Mouse (Mus musculus): ENCODE measurements at regions not wholly inside any gene's neighbourhood (a gene's known extent, or its start where the extent isn't known, plus 50 kb on each side); places are given as distances from the start of the nearest gene placed in this dataset.

DNA sequence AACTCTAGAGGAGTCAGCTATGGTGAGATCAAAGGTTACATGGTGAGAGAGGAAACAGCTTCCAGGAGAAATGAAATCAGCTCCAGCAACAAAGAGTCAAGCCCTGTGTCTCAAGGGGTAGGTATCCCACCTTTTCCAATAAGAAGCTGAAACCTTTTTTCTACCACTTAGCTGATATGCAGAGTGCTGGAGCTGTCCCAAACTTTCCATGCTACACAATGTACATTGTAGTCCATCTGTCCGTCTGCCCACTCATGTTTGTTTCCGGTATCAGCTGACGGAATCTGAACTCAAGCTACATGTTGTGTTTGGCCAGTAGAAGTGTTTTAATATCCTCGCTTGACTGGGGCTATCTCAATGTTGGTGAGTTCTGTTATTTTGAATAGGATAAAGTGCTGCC is 83.6 kb upstream of the Ngf start:
- H3K4me3 ChIP-seq, result no peak overlapping the region
- DNase-seq (ENCODE audit: low spot score), result no peak
- H3K27me3 ChIP-seq (replicated peaks; ENCODE audit: low read depth, poor library complexity, severe bottlenecking), result no peaks in the 10 kb centered on the region
- 93% methylated on average over 4 of the region's 4 CpGs for whole genome bisulfite sequencing
- no peaks in the 10 kb centered on the region for H3K9me3 ChIP-seq
- H3K4me1 ChIP-seq, result peaks cover 4% of the 10 kb centered on the region; the same call in 1 of the 2 replicates
- no peaks in the 10 kb centered on the region for H3K36me3 ChIP-seq (replicated peaks)
- H3K27ac ChIP-seq (replicated peaks), result no peak overlapping the region

DNA sequence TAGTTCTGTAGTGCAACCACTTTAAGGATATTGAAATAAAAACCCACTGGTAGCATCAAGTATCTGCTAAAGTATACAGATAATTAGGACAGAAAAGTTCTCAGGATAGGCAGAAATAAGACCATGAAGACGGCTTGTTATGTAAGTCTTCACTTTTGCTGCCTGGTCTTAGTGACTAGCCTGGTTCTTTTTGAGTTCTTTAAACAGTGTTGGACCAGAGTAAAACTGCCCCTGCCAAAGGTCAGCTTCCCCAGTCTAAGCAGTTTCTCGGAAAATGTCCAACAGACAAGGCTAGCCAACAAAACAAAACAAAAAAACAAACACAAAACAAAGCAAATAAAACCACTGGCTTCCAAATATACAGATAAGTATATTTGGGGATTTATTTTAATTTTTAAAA is 85.1 kb upstream of the Ngf start:
- H3K4me1 ChIP-seq, result peaks cover 4% of the 10 kb centered on the region; the same call in 1 of the 2 replicates
- no peak overlapping the region for H3K27ac ChIP-seq (replicated peaks)
- WGBS, result 84% methylated on average over 2 of the region's 2 CpGs
- no peak for DNase-seq (ENCODE audit: low spot score)
- H3K27me3 ChIP-seq (replicated peaks; ENCODE audit: low read depth, poor library complexity, severe bottlenecking), result no peaks in the 10 kb centered on the region
- H3K4me3 ChIP-seq, result no peak overlapping the region
- H3K36me3 ChIP-seq (replicated peaks), result no peaks in the 10 kb centered on the region
- H3K9me3 ChIP-seq, result no peaks in the 10 kb centered on the region

GRCm38 (mm10) chr3:102383671-102384070 is 86.0 kb upstream of the Ngf start:
- peaks cover 4% of the 10 kb centered on the region; the same call in 1 of the 2 replicates for H3K4me1 ChIP-seq
- H3K9me3 ChIP-seq, result no peaks in the 10 kb centered on the region
- no peak overlapping the region for H3K27ac ChIP-seq (replicated peaks)
- no peaks in the 10 kb centered on the region for H3K36me3 ChIP-seq (replicated peaks)
- no peaks in the 10 kb centered on the region for H3K27me3 ChIP-seq (replicated peaks; ENCODE audit: low read depth, poor library complexity, severe bottlenecking)
- WGBS, result 52% methylated on average over 8 of the region's 8 CpGs
- no peak for DNase-seq (ENCODE audit: low spot score)
- no peak overlapping the region for H3K4me3 ChIP-seq

- 90% methylated on average over 10 of the region's 10 CpGs for WGBS
- Histone ChIP-seq H3K36me3 (replicated peaks) (no peaks in the 10 kb centered on the region), H3K27me3 (replicated peaks; ENCODE audit: low read depth, poor library complexity, severe bottlenecking) (no peaks in the 10 kb centered on the region), H3K27ac (replicated peaks) (no peak overlapping the region), H3K9me3 (no peaks in the 10 kb centered on the region), H3K4me3 (no peak overlapping the region), H3K4me1 (peaks cover 4% of the 10 kb centered on the region; the same call in 1 of the 2 replicates)
- DNase-seq (ENCODE audit: low spot score), result no peak
Observed at GRCm38 (mm10) chr3:102381683-102382082, 88.0 kb upstream of the Ngf start.

DNA sequence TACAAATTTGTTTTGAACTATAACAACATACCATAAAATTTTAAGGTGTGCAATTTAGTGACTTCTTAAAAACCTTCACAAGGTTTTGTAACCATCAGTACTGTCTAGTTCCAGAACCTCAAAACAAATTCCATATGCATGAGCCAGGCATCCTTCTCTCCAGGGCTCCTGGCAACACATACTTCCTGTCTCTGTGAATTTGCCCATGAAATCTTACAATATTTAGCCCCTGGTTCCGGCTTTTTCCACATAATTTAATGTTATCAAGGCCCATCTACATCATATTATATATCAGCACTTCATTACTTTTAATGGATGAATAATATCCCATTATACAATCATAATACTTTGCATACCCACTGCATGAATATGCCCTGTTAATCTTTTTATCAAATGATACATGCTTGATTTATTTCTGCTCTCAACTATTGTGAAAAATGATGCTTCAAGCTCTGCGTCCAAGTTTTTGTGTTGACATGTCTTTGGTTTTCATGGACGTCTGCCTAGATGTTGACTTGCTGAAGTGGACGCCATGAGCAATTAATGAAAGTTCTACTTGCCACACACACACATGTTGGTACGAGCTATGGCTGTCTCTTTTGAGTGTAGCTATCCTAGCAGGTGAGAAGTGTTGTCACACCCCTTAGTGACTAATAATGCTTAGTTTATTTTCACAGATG is 95.2 kb upstream of the Ngf start:
- Histone ChIP-seq H3K4me1 (no peaks in the 10 kb centered on the region; the same call in 1 of the 2 replicates), H3K27ac (replicated peaks) (no peak overlapping the region), H3K4me3 (no peak overlapping the region), H3K9me3 (no peaks in the 10 kb centered on the region), H3K36me3 (replicated peaks) (no peaks in the 10 kb centered on the region), H3K27me3 (replicated peaks; ENCODE audit: low read depth, poor library complexity, severe bottlenecking) (no peaks in the 10 kb centered on the region)
- WGBS, result 84% methylated on average over 5 of the region's 5 CpGs
- DNase-seq (ENCODE audit: low spot score), result no peak

DNA sequence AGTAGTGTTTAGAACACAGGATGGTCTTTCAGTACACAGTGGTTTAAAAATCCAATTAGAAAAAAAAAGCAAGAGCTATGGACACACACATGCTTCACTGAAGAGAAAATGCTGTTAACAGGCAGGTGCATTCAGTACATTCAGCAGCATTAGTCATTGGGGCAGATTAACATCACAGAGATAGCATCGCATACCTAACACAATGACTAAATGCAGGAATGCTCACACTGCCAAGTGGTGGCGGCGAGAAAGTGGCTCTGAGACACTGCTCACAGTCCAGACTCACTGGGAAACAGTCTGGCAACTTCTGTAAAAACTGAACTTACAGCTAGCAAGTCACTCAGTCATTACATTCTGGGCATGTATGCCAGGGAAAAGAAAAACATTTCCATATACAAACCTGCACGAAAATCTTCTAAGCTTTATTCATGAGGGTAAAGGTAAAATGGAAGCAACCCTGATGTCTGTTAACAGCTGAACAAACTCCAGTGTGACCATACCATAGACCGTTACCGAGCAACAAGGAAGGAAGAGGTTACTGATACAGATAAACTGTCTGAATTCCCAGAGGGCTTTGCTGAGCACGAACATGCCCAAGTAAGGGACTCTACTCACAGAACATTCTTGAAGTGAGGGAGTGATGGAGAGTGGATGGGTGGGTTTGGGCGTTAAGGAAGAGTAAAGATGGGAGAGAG is 97.4 kb upstream of the Ngf start:
- Histone ChIP-seq H3K27ac (replicated peaks) (no peak overlapping the region), H3K4me3 (no peak overlapping the region), H3K27me3 (replicated peaks; ENCODE audit: low read depth, poor library complexity, severe bottlenecking) (no peaks in the 10 kb centered on the region), H3K4me1 (no peaks in the 10 kb centered on the region; the same call in 1 of the 2 replicates), H3K36me3 (replicated peaks) (no peaks in the 10 kb centered on the region), H3K9me3 (no peaks in the 10 kb centered on the region)
- DNase-seq (ENCODE audit: low spot score), result no peak
- 81% methylated on average over 8 of the region's 8 CpGs for WGBS

- Histone ChIP-seq H3K36me3 (replicated peaks) (no peaks in the 10 kb centered on the region), H3K9me3 (no peaks in the 10 kb centered on the region), H3K4me1 (peaks cover 3% of the 10 kb centered on the region; the same call in 1 of the 2 replicates), H3K27ac (replicated peaks) (no peak overlapping the region), H3K4me3 (no peak overlapping the region), H3K27me3 (replicated peaks; ENCODE audit: low read depth, poor library complexity, severe bottlenecking) (peaks cover 13% of the 10 kb centered on the region)
- WGBS, result 68% methylated on average over 6 of the region's 6 CpGs
- no peak for DNase-seq (ENCODE audit: low spot score)
Observed at GRCm38 (mm10) chr3:102366188-102366587, 103.5 kb upstream of the Ngf start.

GRCm38 (mm10) chr3:102364326-102364935 is 105.3 kb upstream of the Ngf start:
- DNase-seq (ENCODE audit: low spot score), result no peak
- WGBS, result 84% methylated on average over 5 of the region's 5 CpGs

DNA sequence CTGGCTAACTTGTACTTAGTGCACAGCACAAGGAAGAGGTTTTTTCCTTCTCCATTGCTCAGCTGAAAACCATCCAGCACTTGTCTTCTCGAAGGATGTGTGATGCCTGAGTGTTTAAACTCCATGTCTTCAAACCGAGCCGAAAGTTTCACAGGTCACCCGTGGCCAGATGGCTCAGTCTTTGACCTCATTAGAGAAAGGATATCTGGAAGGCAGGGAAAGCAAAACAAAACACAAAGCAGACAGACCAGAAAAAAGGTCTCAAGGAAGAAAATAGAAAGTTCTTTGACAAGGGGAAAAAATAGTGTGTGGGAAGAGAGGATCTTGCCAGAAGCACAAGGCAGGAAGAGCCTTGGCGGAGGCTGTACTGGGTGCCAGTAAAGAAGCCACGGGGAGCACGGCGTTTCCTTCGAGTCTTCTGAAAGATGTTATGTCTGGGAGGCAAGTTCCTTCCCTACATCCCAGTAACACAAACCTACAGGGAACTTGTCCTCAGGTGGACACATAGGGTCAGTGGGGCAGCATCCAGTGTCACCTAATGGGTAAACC is 108.9 kb upstream of the Ngf start:
- Histone ChIP-seq H3K27ac (replicated peaks) (no peak overlapping the region), H3K36me3 (replicated peaks) (no peaks in the 10 kb centered on the region), H3K4me3 (no peak overlapping the region), H3K4me1 (peaks cover 6% of the 10 kb centered on the region; the same call in 1 of the 2 replicates), H3K9me3 (no peaks in the 10 kb centered on the region), H3K27me3 (replicated peaks; ENCODE audit: low read depth, poor library complexity, severe bottlenecking) (peaks cover 56% of the 10 kb centered on the region)
- 76% methylated on average over 9 of the region's 9 CpGs for WGBS
- no peak for DNase-seq (ENCODE audit: low spot score)

More at GRCm38 (mm10) chr3:102364326-102364935, 105.3 kb upstream of the Ngf start:
- no peak overlapping the region for H3K4me3 ChIP-seq
- no peaks in the 10 kb centered on the region for H3K9me3 ChIP-seq
- H3K4me1 ChIP-seq, result 0 out of 2 replicates have a peak, but pooled peaks cover 3% of the 10 kb centered on the region
- peaks cover 27% of the 10 kb centered on the region for H3K27me3 ChIP-seq (replicated peaks; ENCODE audit: low read depth, poor library complexity, severe bottlenecking)
- no peak overlapping the region for H3K27ac ChIP-seq (replicated peaks)
- no peaks in the 10 kb centered on the region for H3K36me3 ChIP-seq (replicated peaks)

- peaks cover 6% of the 10 kb centered on the region; the same call in 1 of the 2 replicates for H3K4me1 ChIP-seq
- no peak overlapping the region for H3K4me3 ChIP-seq
- H3K36me3 ChIP-seq (replicated peaks), result no peaks in the 10 kb centered on the region
- no peak for DNase-seq (ENCODE audit: low spot score)
- 88% methylated on average over 4 of the region's 4 CpGs for WGBS
- H3K27me3 ChIP-seq (replicated peaks; ENCODE audit: low read depth, poor library complexity, severe bottlenecking), result peaks cover 70% of the 10 kb centered on the region
- no peaks in the 10 kb centered on the region for H3K9me3 ChIP-seq
- no peak overlapping the region for H3K27ac ChIP-seq (replicated peaks)
Observed at GRCm38 (mm10) chr3:102358801-102359200, 110.9 kb upstream of the Ngf start.

GRCm38 (mm10) chr3:102357062-102357610 is 112.6 kb upstream of the Ngf start:
- no peaks in the 10 kb centered on the region for H3K36me3 ChIP-seq (replicated peaks)
- WGBS, result 67% methylated on average over 7 of the region's 7 CpGs
- no peak overlapping the region for H3K4me3 ChIP-seq
- peaks cover 6% of the 10 kb centered on the region; the same call in 1 of the 2 replicates for H3K4me1 ChIP-seq
- H3K27ac ChIP-seq (replicated peaks), result no peak overlapping the region
- no peaks in the 10 kb centered on the region for H3K9me3 ChIP-seq
- H3K27me3 ChIP-seq (replicated peaks; ENCODE audit: low read depth, poor library complexity, severe bottlenecking), result peaks cover 66% of the 10 kb centered on the region
- no peak for DNase-seq (ENCODE audit: low spot score)

GRCm38 (mm10) chr3:102355352-102355751 is 114.4 kb upstream of the Ngf start:
- Histone ChIP-seq H3K4me1 (peaks cover 6% of the 10 kb centered on the region; the same call in 1 of the 2 replicates), H3K36me3 (replicated peaks) (no peaks in the 10 kb centered on the region), H3K27me3 (replicated peaks; ENCODE audit: low read depth, poor library complexity, severe bottlenecking) (peaks cover 71% of the 10 kb centered on the region), H3K9me3 (no peaks in the 10 kb centered on the region), H3K27ac (replicated peaks) (no peak overlapping the region), H3K4me3 (no peak overlapping the region)
- WGBS, result 86% methylated on average over 2 of the region's 2 CpGs
- DNase-seq (ENCODE audit: low spot score), result no peak

Measured in embryonic facial prominence, embryonic 10.5 days (tissue).